Mouse (Mus musculus) heart, postnatal 14 days (tissue): ENCODE data around the gene Gm10300. TPM values are rescaled to one million over a fixed set of nuclear protein-coding genes. Genes with fewer than 3 reads are reported as not detected.

ENCODE experiments used
- total RNA-seq, 2 experiments: library from RNA; stranded (reverse); gene quantifications; 2 replicates each; pipeline ENCODE4 v1.2.3; 2021

The Gm10300 gene
- total RNA-seq, 2 experiments from 2014 or later: 0.15 to 0.19 TPM

Other genes starting within 250 kb of the Gm10300 start
- 1 to 10 TPM; 3.2 to 6.8 TPM for gene Ptpru, start 236.4 kb upstream of the Gm10300 start, total RNA-seq
- 10 to 100 TPM; 29.7 to 30.4 TPM for gene Mecr, start 231.2 kb upstream of the Gm10300 start, total RNA-seq
- 10 to 100 TPM; 39.4 to 42.4 TPM for gene Srsf4, start 201.1 kb upstream of the Gm10300 start, total RNA-seq
- 10 to 100 TPM in 1 of 2 experiments, 1 to 10 TPM in 1; 9.5 to 12.8 TPM for gene Tmem200b, start 152.9 kb upstream of the Gm10300 start, total RNA-seq
- gene Epb41, start 624 bp downstream of the Gm10300 start, total RNA-seq: 100 to 1,000 TPM; 216 to 281 TPM
- under 1 TPM; 0.19 to 0.20 TPM for gene Oprd1, start 69.8 kb downstream of the Gm10300 start, total RNA-seq
- gene Ythdf2, start 137.6 kb downstream of the Gm10300 start, total RNA-seq: 10 to 100 TPM; 30.6 to 34.6 TPM
- gene Gmeb1, start 186.9 kb downstream of the Gm10300 start, total RNA-seq: 10 to 100 TPM; 12.7 to 13.9 TPM
- gene Taf12, start 199.7 kb downstream of the Gm10300 start, total RNA-seq: 10 to 100 TPM; 25.8 to 27.7 TPM
- gene Rab42, start 228.7 kb downstream of the Gm10300 start, total RNA-seq: under 1 TPM; 0.39 to 0.76 TPM